Mouse (Mus musculus) left cerebral cortex, postnatal 36 days (tissue): ENCODE measurements around the gene Gm20828. TPM values are rescaled to one million over a fixed set of nuclear protein-coding genes. Genes with fewer than 3 reads are reported as not detected.
"Not testable (repeated sequence)": the region's sequence is repeated elsewhere in the genome, so short reads cannot be mapped to it uniquely, and the experiment has no call there.

ENCODE experiments used
- DNase-seq, 2 experiments: peaks; one replicate each; pipeline ENCODE4 v3.0.0; 2021 to 2022; ENCODE audit warnings: low spot score in 2 of 2, mixed read lengths in 1 of 2
- intact Hi-C: fragments of 180-260 bp; cut with DNase I; formaldehyde crosslinking; loops from one replicate; pipeline ENCODE4 v1.15.1; 2025
- total RNA-seq, 2 experiments: library from RNA; stranded (reverse); gene quantifications; 2 replicates each; pipeline ENCODE4 v1.2.3; 2021

The Gm20828 gene
- total RNA-seq, result not detected

DNA sequence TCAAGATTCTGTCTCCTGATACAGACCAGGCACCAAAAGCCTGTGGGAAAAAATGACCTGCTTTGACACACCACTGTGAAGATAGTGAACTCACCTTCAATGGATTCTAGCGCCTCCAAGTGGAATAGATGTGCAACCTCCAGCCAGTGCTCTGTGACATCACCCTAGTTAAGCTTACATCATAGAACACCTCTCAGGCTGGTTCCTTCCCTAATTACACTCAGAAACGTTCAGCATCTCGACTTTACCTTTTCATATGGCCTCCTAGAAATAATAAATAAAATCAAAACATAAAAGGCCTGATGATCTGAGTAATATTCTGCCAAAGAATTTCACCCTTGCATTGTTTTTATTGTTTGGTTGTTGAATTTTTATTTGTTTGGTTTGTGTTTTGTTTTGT is at the start of gene Gm20828:
TSS of gene Gm20828 (minus strand) at position 101 of the 400 bp plus-strand sequence.
- intact Hi-C loops, DNase-seq: not testable (repeated sequence)
